Mouse (Mus musculus): ENCODE results near the gene Acpp.

The Acpp gene

GRCm38 (mm10) chr9:104305333-104306111, 32.0 kb downstream of the Acpp start:
- no peak for DNase-seq (ENCODE audit: low read depth, low spot score)

GRCm38 (mm10) chr9:104304800-104305199, 32.7 kb downstream of the Acpp start:
- no peak for DNase-seq (ENCODE audit: low read depth, low spot score)

- DNase-seq (ENCODE audit: low read depth, low spot score) = no peak
Measured at GRCm38 (mm10) chr9:104304376-104304775, 33.2 kb downstream of the Acpp start.

- no peak for DNase-seq (ENCODE audit: low read depth, low spot score)
Measured at GRCm38 (mm10) chr9:104300569-104300968, 37.0 kb downstream of the Acpp start.

- DNase-seq (ENCODE audit: low read depth, low spot score) = no peak
Measured at GRCm38 (mm10) chr9:104297041-104297440, 40.5 kb downstream of the Acpp start.

GRCm38 (mm10) chr9:104284934-104285333, 52.6 kb downstream of the Acpp start:
- no peak for DNase-seq (ENCODE audit: low read depth, low spot score)

- DNase-seq (ENCODE audit: low read depth, low spot score) = no peak
Measured at GRCm38 (mm10) chr9:104282536-104282935, 55.0 kb downstream of the Acpp start.

- no peak for DNase-seq (ENCODE audit: low read depth, low spot score)
Measured at GRCm38 (mm10) chr9:104281737-104282136, 55.8 kb downstream of the Acpp start.

- no peak for DNase-seq (ENCODE audit: low read depth, low spot score)
Measured at GRCm38 (mm10) chr9:104280725-104281495, 56.6 kb downstream of the Acpp start.

- no peak for DNase-seq (ENCODE audit: low read depth, low spot score)
Measured at GRCm38 (mm10) chr9:104277528-104278162, 59.9 kb downstream of the Acpp start.

GRCm38 (mm10) chr9:104275084-104275785, 62.3 kb downstream of the Acpp start:
- no peak for DNase-seq (ENCODE audit: low read depth, low spot score)

GRCm38 (mm10) chr9:104272057-104272456, 65.5 kb downstream of the Acpp start:
- DNase-seq (ENCODE audit: low read depth, low spot score) = no peak

- no peak for DNase-seq (ENCODE audit: low read depth, low spot score)
Measured at GRCm38 (mm10) chr9:104271642-104272041, 65.9 kb downstream of the Acpp start.

- DNase-seq (ENCODE audit: low read depth, low spot score) = no peak
Measured at GRCm38 (mm10) chr9:104269944-104270343, 67.6 kb downstream of the Acpp start.

GRCm38 (mm10) chr9:104269349-104269871, 68.1 kb downstream of the Acpp start:
- DNase-seq (ENCODE audit: low read depth, low spot score) = no peak

GRCm38 (mm10) chr9:104264567-104264966, 73.0 kb downstream of the Acpp start:
- DNase-seq (ENCODE audit: low read depth, low spot score) = no peak

GRCm38 (mm10) chr9:104262823-104263352, 74.7 kb downstream of the Acpp start, which contains the start of gene Dnajc13:
Gene Dnajc13, minus strand, starts transcription at chr9:104262930.
- peak; percentile 93 for DNase-seq (ENCODE audit: low read depth, low spot score)

GRCm38 (mm10) chr9:104262016-104262762, 75.4 kb downstream of the Acpp start:
- DNase-seq (ENCODE audit: low read depth, low spot score) = no peak

GRCm38 (mm10) chr9:104260306-104260705, 77.2 kb downstream of the Acpp start:
- DNase-seq (ENCODE audit: low read depth, low spot score) = no peak

GRCm38 (mm10) chr9:104256085-104256484, 81.5 kb downstream of the Acpp start:
- no peak for DNase-seq (ENCODE audit: low read depth, low spot score)

Data from brain, embryonic 18.5 days (tissue).